ENCODE assay signal across 17 mouse cellular contexts in the genomic region with DNA sequence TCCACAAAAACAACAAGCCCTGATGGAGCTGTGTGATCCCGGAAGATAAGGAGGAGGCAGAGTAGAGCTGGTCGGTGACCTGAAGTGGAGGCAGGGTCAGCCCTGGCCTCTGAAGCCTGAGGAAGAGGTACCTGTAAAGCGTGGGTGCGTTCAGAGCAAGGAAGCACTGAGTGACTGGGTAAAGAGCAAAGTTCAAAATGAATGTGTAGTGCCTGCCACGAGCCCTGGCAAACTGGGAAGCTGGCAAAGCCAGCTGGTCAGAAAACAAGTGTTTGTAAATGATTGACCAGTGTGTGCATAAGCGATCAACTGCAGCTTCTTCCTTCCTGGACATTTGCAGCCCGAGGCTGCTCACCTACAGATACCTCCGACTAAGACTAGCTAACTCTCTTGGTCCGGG.
DNase-seq lines count a peak whose midpoint lies in the region; ATAC-seq and TF ChIP-seq lines count a peak whose summit lies in the region.
"Had no signal": no experiment of that assay in that cellular context is flagged by ENCODE, and none has a peak within 500 bp of the region (broad histone marks: within the 10 kb centered on the region; RNA-seq: fewer than 3 reads in every experiment).

No protein-coding gene starts in this region.

- H3K4me2 ChIP-seq in intestine, postnatal 0 days (replicated peaks; ENCODE audit: low read depth): no peak overlapping the region
- no peak overlapping the region for H3K4me2 ChIP-seq in kidney, embryonic 16.5 days (replicated peaks; ENCODE audit: low read depth, low read length)
- H3K4me2 ChIP-seq in liver, postnatal 0 days (ENCODE audit: low read depth, low read length): no peak overlapping the region
- H3K4me2 ChIP-seq: forebrain, embryonic 12.5 days; hindbrain, embryonic 12.5 days; lung, embryonic 15.5 days; midbrain, embryonic 15.5 days had no signal

- DNase-seq in R1 (ENCODE audit: low read depth, low spot score): peak; percentile 35
- DNase-seq in liver, postnatal 0 days: peak; percentile 13
- no peak for DNase-seq in cerebellum, adult 11-12 months
- DNase-seq in cerebellum, adult 8-10 months: no peak
- DNase-seq: adrenal gland, postnatal 10 days; cerebellum, adult 18-20 months; gastrocnemius, postnatal 25 days; heart, postnatal 10 days; thymus, adult 2 months had no signal

- H3K27me3 ChIP-seq in intestine, postnatal 0 days (replicated peaks; ENCODE audit: control insufficient read depth, insufficient read depth, low read length): no peaks in the 10 kb centered on the region
- no peaks in the 10 kb centered on the region for H3K27me3 ChIP-seq in kidney, embryonic 16.5 days (ENCODE audit: insufficient read depth, low read length)
- H3K27me3 ChIP-seq in liver, postnatal 0 days (ENCODE audit: insufficient read depth, low read length): no peaks in the 10 kb centered on the region
- H3K27me3 ChIP-seq: forebrain, embryonic 12.5 days; hindbrain, embryonic 12.5 days; lung, embryonic 15.5 days; midbrain, embryonic 15.5 days had no signal

- H3K27ac ChIP-seq in intestine, postnatal 0 days (ENCODE audit: low read depth, low read length): no peak overlapping the region
- no peak overlapping the region for H3K27ac ChIP-seq in kidney, embryonic 16.5 days (ENCODE audit: low read length)
- H3K27ac ChIP-seq in liver, postnatal 0 days (ENCODE audit: low read depth): no peak overlapping the region
- H3K27ac ChIP-seq: forebrain, embryonic 12.5 days; hindbrain, embryonic 12.5 days; lung, embryonic 15.5 days; midbrain, embryonic 15.5 days had no signal

- no peaks in the 10 kb centered on the region for H3K36me3 ChIP-seq in intestine, postnatal 0 days (ENCODE audit: control insufficient read depth, insufficient read depth)
- H3K36me3 ChIP-seq in kidney, embryonic 16.5 days (ENCODE audit: insufficient read depth, low read length): no peaks in the 10 kb centered on the region
- H3K36me3 ChIP-seq in liver, postnatal 0 days (replicated peaks; ENCODE audit: insufficient read depth, low read length): no peaks in the 10 kb centered on the region
- H3K36me3 ChIP-seq: forebrain, embryonic 12.5 days; hindbrain, embryonic 12.5 days; lung, embryonic 15.5 days; midbrain, embryonic 15.5 days had no signal

- H3K4me3 ChIP-seq in intestine, postnatal 0 days (ENCODE audit: low read depth, low read length): no peak overlapping the region
- no peak overlapping the region for H3K4me3 ChIP-seq in kidney, embryonic 16.5 days (ENCODE audit: low read length)
- no peak overlapping the region for H3K4me3 ChIP-seq in liver, postnatal 0 days (ENCODE audit: low read depth, low read length)
- H3K4me3 ChIP-seq: forebrain, embryonic 12.5 days; hindbrain, embryonic 12.5 days; lung, embryonic 15.5 days; midbrain, embryonic 15.5 days had no signal

- H3K9ac ChIP-seq in intestine, postnatal 0 days (ENCODE audit: low read depth, low read length): no peak overlapping the region
- no peak overlapping the region for H3K9ac ChIP-seq in kidney, embryonic 16.5 days (replicated peaks; ENCODE audit: low read length)
- no peak overlapping the region for H3K9ac ChIP-seq in liver, postnatal 0 days (replicated peaks)
- H3K9ac ChIP-seq: forebrain, embryonic 12.5 days; hindbrain, embryonic 12.5 days; lung, embryonic 15.5 days; midbrain, embryonic 15.5 days had no signal

- TF ChIP-seq CTCF in intestine, postnatal 0 days (IDR thresholded peaks at IDR 0.05; ENCODE audit: low read depth): no peak
- TF ChIP-seq CTCF in liver, postnatal 0 days (IDR thresholded peaks at IDR 0.05; ENCODE audit: low read depth): no peak

- peak; percentile 84 for ATAC-seq in intestine, postnatal 0 days
- peak; percentile 87 for ATAC-seq in kidney, embryonic 16.5 days (ENCODE audit: low FRiP score, low TSS enrichment)
- ATAC-seq in liver, postnatal 0 days: peak; percentile 62
- no peak for ATAC-seq in megakaryocyte, adult 5-6 weeks (ENCODE audit: poor library complexity, severe bottlenecking)
- ATAC-seq: inflammation-experienced regulatory T-cells, adult 6 months; midbrain, embryonic 15.5 days had no signal

- H3K4me1 ChIP-seq in intestine, postnatal 0 days (replicated peaks; ENCODE audit: control insufficient read depth, insufficient read depth, low read length): no peaks in the 10 kb centered on the region
- H3K4me1 ChIP-seq in kidney, embryonic 16.5 days (ENCODE audit: insufficient read depth, low read length): no peaks in the 10 kb centered on the region
- no peaks in the 10 kb centered on the region for H3K4me1 ChIP-seq in liver, postnatal 0 days (ENCODE audit: insufficient read depth)
- H3K4me1 ChIP-seq: forebrain, embryonic 12.5 days; hindbrain, embryonic 12.5 days; lung, embryonic 15.5 days; midbrain, embryonic 15.5 days had no signal

- 55% methylated on average over 9 of the region's 9 CpGs for WGBS in intestine, postnatal 0 days
- WGBS in kidney, embryonic 16.5 days: 65% methylated on average over 9 of the region's 9 CpGs
- WGBS in liver, postnatal 0 days (ENCODE audit: insufficient replicate concordance): 68% methylated on average over 9 of the region's 9 CpGs

- no peak for TF ChIP-seq EP300 in liver, postnatal 0 days (IDR thresholded peaks at IDR 0.05; ENCODE audit: low read depth)

- no peaks in the 10 kb centered on the region for H3K9me3 ChIP-seq in intestine, postnatal 0 days (ENCODE audit: control insufficient read depth)
- H3K9me3 ChIP-seq in kidney, embryonic 16.5 days (ENCODE audit: low read length): no peaks in the 10 kb centered on the region
- H3K9me3 ChIP-seq in liver, postnatal 0 days (ENCODE audit: low read length): no peaks in the 10 kb centered on the region
- H3K9me3 ChIP-seq: forebrain, embryonic 12.5 days; hindbrain, embryonic 12.5 days; lung, embryonic 15.5 days; midbrain, embryonic 15.5 days had no signal

Comparison
In these comparisons a context has a peak if more than half of its experiments do, and no peak if none do; other contexts are left out.
1. DNase-seq: peak in R1 (single experiment) and liver, postnatal 0 days (single experiment); none in cerebellum, adult 11-12 months (single experiment) and cerebellum, adult 8-10 months (single experiment).